Mouse (Mus musculus): Measurements from ENCODE around the gene Rab37.

Gene Rab37

GRCm38 (mm10) chr11:115091362-115091901 lies at the start of gene Rab37:
TSS of gene Rab37 (plus strand) at chr11:115091431.
- in situ Hi-C loops (cut with MboI, MseI), result loop anchor here (5.0 kb wide), 1 partner anchor 61 kb away; no protein-coding TSS in a partner anchor

GRCm38 (mm10) chr11:115048259-115048658 lies 43.0 kb upstream of the Rab37 start, which contains the start of gene Cd300ld3:
TSS of gene Cd300ld3 (minus strand) at chr11:115048409.
- in situ Hi-C loops (cut with MboI, MseI), result no loop called here

GRCm38 (mm10) chr11:115049282-115049895 lies 41.8 kb upstream of the Rab37 start:
- in situ Hi-C loops (cut with MboI, MseI), result no loop called here

GRCm38 (mm10) chr11:115052206-115052605 lies 39.0 kb upstream of the Rab37 start:
- in situ Hi-C loops (cut with MboI, MseI), result loop anchor here (5.0 kb wide), 1 partner anchor 35 kb away; the partner anchor contains the start of gene Cd300ld2

GRCm38 (mm10) chr11:115052991-115053390 lies 38.2 kb upstream of the Rab37 start:
- in situ Hi-C loops (cut with MboI, MseI), result loop anchor here (5.0 kb wide), 1 partner anchor 36 kb away; the partner anchor contains the start of gene Cd300ld2

GRCm38 (mm10) chr11:115054537-115054936 lies 36.7 kb upstream of the Rab37 start:
- in situ Hi-C loops (cut with MboI, MseI), result loop anchor here (5.0 kb wide), 1 partner anchor 37 kb away; the partner anchor contains the start of gene Cd300ld2

- in situ Hi-C loops (cut with MboI, MseI), result no loop called here
These were observed 32.5 kb upstream of the Rab37 start for GRCm38 (mm10) chr11:115058701-115059100.

- in situ Hi-C loops (cut with MboI, MseI), result no loop called here
These were observed 31.4 kb upstream of the Rab37 start for GRCm38 (mm10) chr11:115059797-115060196.

- in situ Hi-C loops (cut with MboI, MseI), result no loop called here
These were observed 29.2 kb upstream of the Rab37 start, which contains the start of gene Cd300e for GRCm38 (mm10) chr11:115062077-115062476. TSS of gene Cd300e (minus strand) at chr11:115062177.

- in situ Hi-C loops (cut with MboI, MseI), result no loop called here
These were observed 24.5 kb upstream of the Rab37 start for GRCm38 (mm10) chr11:115066768-115067167.

- in situ Hi-C loops (cut with MboI, MseI), result no loop called here
These were observed 20.1 kb upstream of the Rab37 start for GRCm38 (mm10) chr11:115071015-115071551.

GRCm38 (mm10) chr11:115071631-115072294 lies 19.5 kb upstream of the Rab37 start:
- in situ Hi-C loops (cut with MboI, MseI), result no loop called here

- in situ Hi-C loops (cut with MboI, MseI), result no loop called here
These were observed 18.2 kb upstream of the Rab37 start for GRCm38 (mm10) chr11:115073002-115073401.

- in situ Hi-C loops (cut with MboI, MseI), result no loop called here
These were observed 15.8 kb upstream of the Rab37 start for GRCm38 (mm10) chr11:115075407-115075806.

GRCm38 (mm10) chr11:115075859-115076258 lies 15.4 kb upstream of the Rab37 start:
- in situ Hi-C loops (cut with MboI, MseI), result no loop called here

- in situ Hi-C loops (cut with MboI, MseI), result no loop called here
These were observed 13.8 kb upstream of the Rab37 start for GRCm38 (mm10) chr11:115077436-115077835.

- in situ Hi-C loops (cut with MboI, MseI), result no loop called here
These were observed 12.6 kb upstream of the Rab37 start for GRCm38 (mm10) chr11:115078680-115079079.

GRCm38 (mm10) chr11:115080886-115081285 lies 10.3 kb upstream of the Rab37 start:
- in situ Hi-C loops (cut with MboI, MseI), result no loop called here

GRCm38 (mm10) chr11:115081373-115081772 lies 9.9 kb upstream of the Rab37 start:
- in situ Hi-C loops (cut with MboI, MseI), result no loop called here

GRCm38 (mm10) chr11:115082196-115082595 lies 9.0 kb upstream of the Rab37 start:
- in situ Hi-C loops (cut with MboI, MseI), result no loop called here

- in situ Hi-C loops (cut with MboI, MseI), result no loop called here
These were observed 7.7 kb upstream of the Rab37 start for GRCm38 (mm10) chr11:115083376-115084139.

- in situ Hi-C loops (cut with MboI, MseI), result no loop called here
These were observed 6.6 kb upstream of the Rab37 start for GRCm38 (mm10) chr11:115084595-115084994.

Measured in regulatory T cell (primary cell).